Mouse (Mus musculus): ENCODE results near the gene 9030612E09Rik.

Gene 9030612E09Rik

GRCm38 (mm10) chr10:43174326-43175155 is at the start of gene 9030612E09Rik, which contains the start of gene Sobp:
Gene 9030612E09Rik (plus strand): TSS chr10:43174704.
Gene Sobp (minus strand): TSS chr10:43174530.
- DNase-seq: peak; percentile 38 to 67

- no peak for DNase-seq
Observed at GRCm38 (mm10) chr10:43128750-43129149, 45.8 kb upstream of the 9030612E09Rik start.

- DNase-seq: no peak
Observed at GRCm38 (mm10) chr10:43134027-43134426, 40.5 kb upstream of the 9030612E09Rik start.

- DNase-seq: no peak
Observed at GRCm38 (mm10) chr10:43143173-43143572, 31.3 kb upstream of the 9030612E09Rik start.

GRCm38 (mm10) chr10:43148456-43148855 is 26.0 kb upstream of the 9030612E09Rik start:
- no peak for DNase-seq

- no peak for DNase-seq
Observed at GRCm38 (mm10) chr10:43152643-43153042, 21.9 kb upstream of the 9030612E09Rik start.

- peak; percentile 70 to 82 for DNase-seq
Observed at GRCm38 (mm10) chr10:43155046-43155560, 19.4 kb upstream of the 9030612E09Rik start.

GRCm38 (mm10) chr10:43158917-43159316 is 15.6 kb upstream of the 9030612E09Rik start:
- DNase-seq: no peak

- DNase-seq: no peak
Observed at GRCm38 (mm10) chr10:43159333-43159732, 15.2 kb upstream of the 9030612E09Rik start.

GRCm38 (mm10) chr10:43162318-43162717 is 12.2 kb upstream of the 9030612E09Rik start:
- DNase-seq: no peak

GRCm38 (mm10) chr10:43164406-43164805 is 10.1 kb upstream of the 9030612E09Rik start:
- DNase-seq: no peak

- no peak for DNase-seq
Observed at GRCm38 (mm10) chr10:43166146-43166545, 8.4 kb upstream of the 9030612E09Rik start.

- DNase-seq: no peak
Observed at GRCm38 (mm10) chr10:43166817-43167216, 7.7 kb upstream of the 9030612E09Rik start.

- DNase-seq: no peak
Observed at GRCm38 (mm10) chr10:43168847-43169246, 5.7 kb upstream of the 9030612E09Rik start.

- no peak for DNase-seq
Observed at GRCm38 (mm10) chr10:43171106-43171505, 3.4 kb upstream of the 9030612E09Rik start.

GRCm38 (mm10) chr10:43172066-43172465 is 2.4 kb upstream of the 9030612E09Rik start:
- no peak for DNase-seq

GRCm38 (mm10) chr10:43172554-43172953 is 1.9 kb upstream of the 9030612E09Rik start:
- no peak for DNase-seq

- DNase-seq: peak; percentile 69 to 79
Observed at GRCm38 (mm10) chr10:43173141-43173827, 1.2 kb upstream of the 9030612E09Rik start.

- peak in 1 of 2 experiments; percentile 14 for DNase-seq
Observed at GRCm38 (mm10) chr10:43173828-43174325, 627 bp upstream of the 9030612E09Rik start.

- no peak for DNase-seq
Observed at GRCm38 (mm10) chr10:43175156-43175601, 675 bp downstream of the 9030612E09Rik start.

GRCm38 (mm10) chr10:43180313-43180912 is 5.9 kb downstream of the 9030612E09Rik start:
- DNase-seq: no peak

GRCm38 (mm10) chr10:43200206-43200605 is 25.7 kb downstream of the 9030612E09Rik start:
- DNase-seq: no peak

GRCm38 (mm10) chr10:43203865-43204264 is 29.4 kb downstream of the 9030612E09Rik start:
- DNase-seq: no peak
